Mouse (Mus musculus): ENCODE results near the gene Ndrg3. TPM values are rescaled to one million over a fixed set of nuclear protein-coding genes. Genes with fewer than 3 reads are reported as not detected.

Gene Ndrg3
- polyA plus RNA-seq, 1 experiment from 2014 or later = 21.1 TPM

DNA sequence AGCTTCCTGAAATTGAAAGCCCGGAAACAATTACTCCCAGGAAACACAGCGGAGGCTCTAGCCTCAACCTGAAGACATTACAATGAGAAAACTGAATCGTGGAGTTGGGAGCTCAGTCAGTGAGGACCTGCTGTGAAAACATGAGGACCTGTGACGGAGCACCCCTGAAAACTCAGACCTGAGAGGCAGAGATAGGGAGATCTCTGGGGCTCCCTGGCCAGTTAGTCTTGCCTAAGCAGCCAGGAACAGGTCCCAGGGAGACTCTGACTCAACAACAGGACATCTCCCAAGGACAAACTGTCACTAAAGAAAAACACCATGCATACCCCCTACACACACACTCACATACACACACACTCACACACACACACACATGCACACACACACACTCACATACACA, 93.5 kb downstream of the Ndrg3 start:
- no peak for TF ChIP-seq CTCF (IDR thresholded peaks at IDR 0.05; ENCODE audit: low read depth)
- no peak for TF ChIP-seq EP300 (optimal IDR thresholded peaks at IDR 0.05)
- Histone ChIP-seq H3K9me3 (ENCODE audit: control insufficient read depth, low read length) (no peaks in the 10 kb centered on the region), H3K4me1 (replicated peaks; ENCODE audit: control insufficient read depth, insufficient read depth) (no peaks in the 10 kb centered on the region), H3K4me3 (ENCODE audit: low read depth, low read length) (no peak overlapping the region), H3K27ac (replicated peaks) (no peak overlapping the region), H3K36me3 (ENCODE audit: control insufficient read depth, insufficient read depth, low read length) (no peaks in the 10 kb centered on the region), H3K4me2 (replicated peaks; ENCODE audit: low read depth) (no peak overlapping the region), H3K9ac (ENCODE audit: low read length) (no peak overlapping the region), H3K27me3 (ENCODE audit: control insufficient read depth, insufficient read depth, low read length) (no peaks in the 10 kb centered on the region)
- WGBS = 59% methylated on average over 4 of the region's 4 CpGs
- DNase-seq (ENCODE audit: low spot score) (no peak), ATAC-seq (ENCODE audit: low FRiP score, low TSS enrichment) (no peak)

DNA sequence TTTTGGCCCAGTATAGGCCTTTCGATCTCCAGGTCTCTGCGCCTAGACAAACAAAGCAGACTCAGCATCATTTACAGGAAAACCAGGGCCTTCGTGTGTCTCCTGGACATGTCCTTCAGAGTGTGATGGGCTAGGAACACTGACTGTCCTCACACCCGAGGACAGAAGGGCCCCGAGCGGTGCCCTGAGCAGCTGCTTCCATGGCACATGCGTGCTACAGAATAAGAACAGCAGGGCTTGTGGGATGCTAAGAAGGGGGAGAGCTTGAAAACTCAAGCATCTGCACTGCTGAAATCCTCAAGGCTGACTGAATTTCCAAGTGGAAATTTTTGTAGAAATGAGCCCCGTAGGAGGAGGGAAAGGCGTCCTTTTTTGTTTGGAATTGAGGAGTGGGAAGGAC, 94.8 kb downstream of the Ndrg3 start:
- Histone ChIP-seq H3K36me3 (ENCODE audit: control insufficient read depth, insufficient read depth, low read length) (no peaks in the 10 kb centered on the region), H3K9ac (ENCODE audit: low read length) (no peak overlapping the region), H3K4me3 (ENCODE audit: low read depth, low read length) (no peak overlapping the region), H3K9me3 (ENCODE audit: control insufficient read depth, low read length) (no peaks in the 10 kb centered on the region), H3K27me3 (ENCODE audit: control insufficient read depth, insufficient read depth, low read length) (no peaks in the 10 kb centered on the region), H3K4me1 (replicated peaks; ENCODE audit: control insufficient read depth, insufficient read depth) (no peaks in the 10 kb centered on the region), H3K4me2 (replicated peaks; ENCODE audit: low read depth) (no peak overlapping the region), H3K27ac (replicated peaks) (no peak overlapping the region)
- ATAC-seq (ENCODE audit: low FRiP score, low TSS enrichment) (no peak), DNase-seq (ENCODE audit: low spot score) (no peak)
- no peak for TF ChIP-seq EP300 (optimal IDR thresholded peaks at IDR 0.05)
- no peak for TF ChIP-seq CTCF (IDR thresholded peaks at IDR 0.05; ENCODE audit: low read depth)
- 81% methylated on average over 9 of the region's 9 CpGs for WGBS

DNA sequence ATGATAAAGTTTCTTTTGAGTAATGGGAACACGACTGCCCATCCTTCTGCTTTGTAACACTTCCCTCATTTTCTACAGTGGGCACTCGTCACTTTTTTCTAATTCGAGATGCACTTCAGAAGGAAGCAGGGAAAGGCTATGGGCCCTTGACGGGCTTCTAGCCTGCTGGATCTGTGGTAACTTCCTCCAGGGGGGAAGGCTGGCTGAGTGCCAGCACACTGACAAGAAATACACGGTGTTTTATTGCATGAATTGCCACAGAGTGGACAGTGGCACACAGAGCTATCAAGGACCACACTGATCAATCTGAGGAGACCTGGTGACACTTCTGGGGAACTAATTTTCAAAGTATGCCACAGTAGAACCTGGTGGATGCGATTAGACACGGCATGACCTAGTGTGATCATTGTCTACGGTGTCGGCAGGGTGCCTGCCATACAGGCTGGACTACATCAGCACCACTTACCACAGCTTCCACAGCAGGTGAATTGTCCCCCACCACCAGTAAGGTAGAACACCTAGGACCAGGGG, 95.4 kb downstream of the Ndrg3 start:
- 65% methylated on average over 9 of the region's 9 CpGs for WGBS
- ATAC-seq (ENCODE audit: low FRiP score, low TSS enrichment) = no peak
- no peaks in the 10 kb centered on the region for H3K36me3 ChIP-seq (ENCODE audit: control insufficient read depth, insufficient read depth, low read length)
- H3K9me3 ChIP-seq (ENCODE audit: control insufficient read depth, low read length) = no peaks in the 10 kb centered on the region
- H3K9ac ChIP-seq (ENCODE audit: low read length) = no peak overlapping the region
- H3K4me1 ChIP-seq (replicated peaks; ENCODE audit: control insufficient read depth, insufficient read depth) = no peaks in the 10 kb centered on the region
- H3K27ac ChIP-seq (replicated peaks) = no peak overlapping the region
- no peaks in the 10 kb centered on the region for H3K27me3 ChIP-seq (ENCODE audit: control insufficient read depth, insufficient read depth, low read length)
- DNase-seq (ENCODE audit: low spot score) = no peak
- H3K4me2 ChIP-seq (replicated peaks; ENCODE audit: low read depth) = no peak overlapping the region
- no peak overlapping the region for H3K4me3 ChIP-seq (ENCODE audit: low read depth, low read length)
- no peak for TF ChIP-seq CTCF (IDR thresholded peaks at IDR 0.05; ENCODE audit: low read depth)
- TF ChIP-seq EP300 (optimal IDR thresholded peaks at IDR 0.05) = no peak

DNA sequence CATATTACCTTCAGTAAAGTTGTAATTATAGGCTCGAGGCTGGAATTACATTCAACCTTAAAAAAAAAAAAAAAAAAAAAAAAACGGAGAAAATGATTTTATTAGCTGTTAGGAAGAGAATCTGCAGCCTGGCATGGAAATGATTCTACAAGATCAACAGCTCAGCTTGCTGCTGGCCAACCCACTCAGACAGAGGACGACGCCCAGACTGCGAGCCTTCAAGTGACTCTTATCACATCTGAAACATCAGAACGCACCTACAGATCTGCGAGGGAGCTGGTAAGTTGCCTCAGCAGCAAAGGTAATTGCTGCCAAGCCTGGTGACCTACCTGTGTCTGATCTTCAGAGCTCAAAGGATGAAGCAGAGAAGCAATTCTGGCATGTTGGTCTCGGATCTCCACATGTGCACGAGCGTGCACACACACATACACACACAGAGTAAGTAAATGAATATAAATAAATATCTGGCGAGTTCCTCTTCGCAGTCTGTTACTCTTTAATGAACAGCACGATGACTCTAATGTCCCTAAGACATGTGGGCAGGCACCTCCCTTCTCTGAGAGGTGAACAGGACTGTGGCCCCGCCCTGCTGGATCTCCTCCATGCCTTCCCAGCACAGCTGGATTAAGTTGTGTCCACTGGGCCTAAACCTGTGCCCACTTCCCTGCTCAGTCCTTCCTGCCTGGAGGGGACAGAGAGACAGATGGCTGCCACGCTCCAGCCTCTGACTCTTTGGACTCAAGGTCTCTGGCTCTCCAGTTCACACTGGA, 97.2 kb downstream of the Ndrg3 start:
- Histone ChIP-seq H3K4me3 (ENCODE audit: low read depth, low read length) (no peak overlapping the region), H3K4me1 (replicated peaks; ENCODE audit: control insufficient read depth, insufficient read depth) (no peaks in the 10 kb centered on the region), H3K9ac (ENCODE audit: low read length) (no peak overlapping the region), H3K36me3 (ENCODE audit: control insufficient read depth, insufficient read depth, low read length) (no peaks in the 10 kb centered on the region), H3K9me3 (ENCODE audit: control insufficient read depth, low read length) (no peaks in the 10 kb centered on the region), H3K27me3 (ENCODE audit: control insufficient read depth, insufficient read depth, low read length) (no peaks in the 10 kb centered on the region), H3K27ac (replicated peaks) (no peak overlapping the region), H3K4me2 (replicated peaks; ENCODE audit: low read depth) (no peak overlapping the region)
- WGBS = 62% methylated on average over 15 of the region's 15 CpGs
- ATAC-seq (ENCODE audit: low FRiP score, low TSS enrichment) (no peak), DNase-seq (ENCODE audit: low spot score) (no peak)
- TF ChIP-seq CTCF (IDR thresholded peaks at IDR 0.05; ENCODE audit: low read depth) = no peak
- TF ChIP-seq EP300 (optimal IDR thresholded peaks at IDR 0.05) = no peak

GRCm38 (mm10) chr2:156892821-156893220, 99.0 kb downstream of the Ndrg3 start:
- DNase-seq (ENCODE audit: low spot score) = no peak
- Histone ChIP-seq H3K36me3 (ENCODE audit: control insufficient read depth, insufficient read depth, low read length) (no peaks in the 10 kb centered on the region), H3K4me1 (replicated peaks; ENCODE audit: control insufficient read depth, insufficient read depth) (no peaks in the 10 kb centered on the region), H3K27ac (replicated peaks) (no peak overlapping the region), H3K9ac (ENCODE audit: low read length) (no peak overlapping the region), H3K9me3 (ENCODE audit: control insufficient read depth, low read length) (no peaks in the 10 kb centered on the region), H3K4me2 (replicated peaks; ENCODE audit: low read depth) (no peak overlapping the region), H3K4me3 (ENCODE audit: low read depth, low read length) (no peak overlapping the region), H3K27me3 (ENCODE audit: control insufficient read depth, insufficient read depth, low read length) (no peaks in the 10 kb centered on the region)
- 69% methylated on average over 6 of the region's 6 CpGs for WGBS
- TF ChIP-seq CTCF (IDR thresholded peaks at IDR 0.05; ENCODE audit: low read depth) = no peak
- TF ChIP-seq EP300 (optimal IDR thresholded peaks at IDR 0.05) = no peak
- ATAC-seq (ENCODE audit: low FRiP score, low TSS enrichment) = no peak

DNA sequence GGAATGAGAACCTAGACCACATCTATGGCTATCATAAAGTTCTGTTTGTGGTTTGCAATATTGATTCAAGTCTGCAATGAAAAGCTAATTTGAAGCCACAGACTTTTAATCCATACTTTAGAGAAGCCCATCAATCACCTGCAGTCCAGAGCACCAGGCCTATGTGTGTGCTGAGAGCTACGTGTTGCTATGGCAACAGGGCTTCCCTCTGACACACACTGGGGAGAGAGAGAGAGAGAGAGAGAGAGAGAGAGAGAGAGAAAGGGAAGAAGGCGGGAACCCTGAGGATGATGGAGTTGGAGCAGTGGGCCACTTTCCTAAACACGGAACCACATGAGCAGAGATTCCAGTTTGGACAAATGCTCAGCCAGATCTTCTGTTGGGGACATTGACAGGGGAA, 99.6 kb downstream of the Ndrg3 start:
- ATAC-seq (ENCODE audit: low FRiP score, low TSS enrichment) = no peak
- no peaks in the 10 kb centered on the region for H3K36me3 ChIP-seq (ENCODE audit: control insufficient read depth, insufficient read depth, low read length)
- no peak overlapping the region for H3K4me2 ChIP-seq (replicated peaks; ENCODE audit: low read depth)
- no peak for DNase-seq (ENCODE audit: low spot score)
- TF ChIP-seq EP300 (optimal IDR thresholded peaks at IDR 0.05) = no peak
- TF ChIP-seq CTCF (IDR thresholded peaks at IDR 0.05; ENCODE audit: low read depth) = no peak
- H3K9ac ChIP-seq (ENCODE audit: low read length) = no peak overlapping the region
- H3K27ac ChIP-seq (replicated peaks) = no peak overlapping the region
- H3K4me1 ChIP-seq (replicated peaks; ENCODE audit: control insufficient read depth, insufficient read depth) = no peaks in the 10 kb centered on the region
- WGBS = 28% methylated on average over 3 of the region's 3 CpGs
- no peak overlapping the region for H3K4me3 ChIP-seq (ENCODE audit: low read depth, low read length)
- H3K9me3 ChIP-seq (ENCODE audit: control insufficient read depth, low read length) = no peaks in the 10 kb centered on the region
- no peaks in the 10 kb centered on the region for H3K27me3 ChIP-seq (ENCODE audit: control insufficient read depth, insufficient read depth, low read length)

Measured in stomach, postnatal 0 days (tissue).